Mouse (Mus musculus) kidney, embryonic 14.5 days (tissue): Measurements from ENCODE around the gene Socs3. TPM values are rescaled to one million over a fixed set of nuclear protein-coding genes. Genes with fewer than 3 reads are reported as not detected.

Source experiments
- microRNA-seq: library from miRNA; unstranded; fragments of <30 nt; microRNA quantifications from one replicate; pipeline ENCODE4, GENCODE M21; 2016
- polyA plus RNA-seq: library from polyadenylated mRNA; unstranded; fragments of >200 nt; fragmentation: Nextera tagmentation; extraction: Ambion mirVana; gene quantifications from 2 replicates; pipeline ENCODE4 v1.2.1, GENCODE M21; 2014

Gene Socs3
- polyA plus RNA-seq, 1 experiment from 2014 or later: 6.7 TPM

Small RNA genes lying within 50 kb of the gene (microRNA-seq; reads per million reads assigned to microRNA genes)
- gene Mir6933: not detected

Other genes with a start within 250 kb of the Socs3 start
- gene Tmc8, start 188.0 kb downstream of the Socs3 start, polyA plus RNA-seq: 1.3 and 3.4 TPM in 2 replicates
- 22.6 and 27.2 TPM in 2 replicates for gene Tmc6, start 187.8 kb downstream of the Socs3 start, polyA plus RNA-seq
- not detected in 2 replicates for gene 6030468B19Rik, start 172.4 kb downstream of the Socs3 start, polyA plus RNA-seq
- gene Gm20708, start 160.4 kb downstream of the Socs3 start, polyA plus RNA-seq: 0.58 and 0.59 TPM in 2 replicates
- gene Syngr2, start 160.4 kb downstream of the Socs3 start, polyA plus RNA-seq: 75.1 and 85.7 TPM in 2 replicates
- gene Afmid, start 144.1 kb downstream of the Socs3 start, polyA plus RNA-seq: 3.6 and 4.1 TPM in 2 replicates
- gene Tk1, start 144.0 kb downstream of the Socs3 start, polyA plus RNA-seq: 129 and 174 TPM in 2 replicates
- gene Birc5, start 120.8 kb downstream of the Socs3 start, polyA plus RNA-seq: 350 and 420 TPM in 2 replicates
- not detected in 2 replicates for gene Tmem235, start 109.3 kb downstream of the Socs3 start, polyA plus RNA-seq
- 4.3 and 5.1 TPM in 2 replicates for gene Tha1, start 96.6 kb downstream of the Socs3 start, polyA plus RNA-seq
- 30.0 and 37.5 TPM in 2 replicates for gene Pgs1, start 16.2 kb upstream of the Socs3 start, polyA plus RNA-seq
- gene Dnah17, start 160.6 kb upstream of the Socs3 start, polyA plus RNA-seq: 0.20 and 0.23 TPM in 2 replicates